Mouse (Mus musculus) thymus, postnatal 14 days (tissue): ENCODE data around the gene Faap20.
A peak's percentile ranks its signal among the peaks of the same experiment; 100 is the strongest.
"Not testable (repeated sequence)": the region's sequence is repeated elsewhere in the genome, so short reads cannot be mapped to it uniquely, and the experiment has no call there.

ENCODE experiments used
- DNase-seq: peaks from one replicate; pipeline ENCODE4 v3.0.0; 2021

Gene Faap20

GRCm38 (mm10) chr4:155221599-155222551 lies 27.7 kb upstream of the Faap20 start:
- DNase-seq = peak; percentile 65

- DNase-seq = no peak
These were observed 27.1 kb upstream of the Faap20 start, which contains the start of gene Ski for GRCm38 (mm10) chr4:155222552-155222840. Gene Ski (minus strand): TSS chr4:155222592.

GRCm38 (mm10) chr4:155222841-155223593 lies 26.6 kb upstream of the Faap20 start:
- DNase-seq = peak; percentile 99

GRCm38 (mm10) chr4:155223594-155224528 lies 25.7 kb upstream of the Faap20 start:
- no peak for DNase-seq

DNA sequence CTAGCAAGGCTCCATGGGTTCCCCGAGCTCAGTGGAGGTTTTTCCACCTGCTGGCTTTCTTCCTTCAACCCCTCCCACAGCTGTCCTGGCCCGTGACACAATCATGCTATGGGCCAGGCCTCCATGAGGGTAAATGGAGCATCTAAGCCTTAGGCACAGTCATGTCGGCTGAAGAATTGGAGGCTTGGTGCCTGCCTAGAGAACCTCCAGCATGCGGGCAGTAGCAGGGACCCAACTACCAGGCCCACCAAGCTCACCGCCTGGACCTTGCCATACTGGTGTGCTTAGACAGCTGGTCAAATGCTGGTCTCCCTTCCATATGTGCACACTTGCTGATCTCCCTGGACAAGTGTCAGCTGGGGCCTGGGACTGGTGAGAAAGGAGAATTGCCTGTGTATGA lies 23.7 kb upstream of the Faap20 start:
- no peak for DNase-seq

GRCm38 (mm10) chr4:155227986-155228385 lies 21.6 kb upstream of the Faap20 start:
- DNase-seq = no peak

- no peak for DNase-seq
These were observed 21.1 kb upstream of the Faap20 start for GRCm38 (mm10) chr4:155228461-155228860.

DNA sequence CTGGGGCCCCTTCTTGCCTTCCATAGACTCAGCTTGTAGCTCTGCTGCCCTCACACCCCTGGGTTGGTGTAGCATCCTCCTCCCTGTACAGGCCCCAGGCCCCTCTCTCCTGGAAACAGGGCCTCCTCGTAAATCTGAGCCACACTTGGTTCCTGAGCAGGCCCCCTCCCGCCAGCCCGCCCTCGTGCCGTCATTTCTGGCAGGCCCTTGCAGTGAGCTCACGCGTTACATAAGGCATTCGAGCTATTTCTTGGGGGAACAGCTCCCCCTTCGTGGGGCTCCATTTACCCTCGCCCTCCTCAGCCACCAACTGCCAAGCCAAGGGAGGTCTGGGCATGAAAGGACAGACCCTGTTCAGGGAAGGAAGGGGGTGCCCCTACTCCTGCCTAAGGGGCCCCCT lies 15.7 kb upstream of the Faap20 start:
- DNase-seq = peak; percentile 32

GRCm38 (mm10) chr4:155234371-155235310 lies 15.0 kb upstream of the Faap20 start:
- DNase-seq = peak; percentile 18

- DNase-seq = peak; percentile 67
These were observed 14.1 kb upstream of the Faap20 start for GRCm38 (mm10) chr4:155235311-155236119.

GRCm38 (mm10) chr4:155236737-155237385 lies 12.7 kb upstream of the Faap20 start:
- DNase-seq = no peak

GRCm38 (mm10) chr4:155238276-155238675 lies 11.3 kb upstream of the Faap20 start:
- DNase-seq = no peak

DNA sequence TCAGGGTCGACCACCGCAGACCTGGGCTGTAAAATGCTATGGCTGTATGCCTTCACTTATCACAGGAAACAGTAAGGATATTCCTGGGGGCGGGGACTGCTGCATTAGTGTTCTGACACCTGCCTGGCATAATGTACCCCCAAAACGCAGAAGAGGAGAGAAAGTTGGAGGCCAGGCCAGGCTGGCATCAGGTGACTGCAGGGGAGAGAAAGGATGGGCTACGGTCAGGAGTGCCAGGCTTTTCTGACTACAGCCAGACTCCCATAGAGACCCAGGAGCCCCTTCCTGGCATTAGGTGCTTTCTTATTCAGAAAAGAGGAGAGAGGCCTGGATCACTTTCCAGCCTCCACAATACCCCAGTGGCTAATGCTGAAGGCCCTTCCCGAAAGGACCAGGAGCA lies 10.1 kb upstream of the Faap20 start:
- DNase-seq = no peak

GRCm38 (mm10) chr4:155241789-155242188 lies 7.8 kb upstream of the Faap20 start:
- DNase-seq = no peak

DNA sequence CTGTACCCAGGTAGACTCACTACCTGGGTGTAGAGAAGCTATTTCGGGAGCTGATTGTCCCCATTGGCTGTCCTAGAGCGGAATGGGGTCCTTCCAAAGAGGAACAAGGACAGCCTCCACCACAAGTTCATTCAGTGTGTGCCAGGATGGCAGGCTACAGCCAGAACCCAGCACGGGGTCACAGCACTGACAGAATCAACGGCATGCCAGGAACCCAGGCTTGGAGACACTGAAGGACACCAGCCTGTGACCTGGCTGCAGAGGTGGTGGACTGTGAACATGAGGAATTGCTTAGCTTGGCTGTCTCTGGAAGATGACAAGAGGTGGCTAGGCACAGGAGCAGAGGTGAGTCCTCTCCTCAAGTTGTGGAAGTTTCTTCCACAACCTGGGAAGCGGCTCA lies 7.3 kb upstream of the Faap20 start:
- no peak for DNase-seq

DNA sequence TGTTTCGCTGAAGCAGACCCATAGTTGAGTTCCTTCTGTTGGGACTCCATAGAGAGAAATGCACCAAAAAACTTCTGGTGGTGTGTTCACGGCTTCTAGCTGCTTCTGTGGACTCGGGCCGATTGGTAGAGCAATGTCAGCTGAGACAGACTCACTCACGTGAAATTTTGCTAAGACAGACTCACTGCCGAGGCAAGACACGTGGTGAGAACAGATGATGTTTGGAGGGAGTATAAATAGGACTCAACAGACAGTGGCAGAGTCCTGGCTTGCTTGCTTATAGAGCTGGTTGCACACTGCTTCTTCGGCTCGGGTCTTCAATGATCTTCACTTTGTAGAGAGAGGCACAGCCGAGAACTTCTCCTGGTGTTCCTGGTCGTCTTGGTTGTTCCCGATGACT lies 6.4 kb upstream of the Faap20 start:
- no peak for DNase-seq

DNA sequence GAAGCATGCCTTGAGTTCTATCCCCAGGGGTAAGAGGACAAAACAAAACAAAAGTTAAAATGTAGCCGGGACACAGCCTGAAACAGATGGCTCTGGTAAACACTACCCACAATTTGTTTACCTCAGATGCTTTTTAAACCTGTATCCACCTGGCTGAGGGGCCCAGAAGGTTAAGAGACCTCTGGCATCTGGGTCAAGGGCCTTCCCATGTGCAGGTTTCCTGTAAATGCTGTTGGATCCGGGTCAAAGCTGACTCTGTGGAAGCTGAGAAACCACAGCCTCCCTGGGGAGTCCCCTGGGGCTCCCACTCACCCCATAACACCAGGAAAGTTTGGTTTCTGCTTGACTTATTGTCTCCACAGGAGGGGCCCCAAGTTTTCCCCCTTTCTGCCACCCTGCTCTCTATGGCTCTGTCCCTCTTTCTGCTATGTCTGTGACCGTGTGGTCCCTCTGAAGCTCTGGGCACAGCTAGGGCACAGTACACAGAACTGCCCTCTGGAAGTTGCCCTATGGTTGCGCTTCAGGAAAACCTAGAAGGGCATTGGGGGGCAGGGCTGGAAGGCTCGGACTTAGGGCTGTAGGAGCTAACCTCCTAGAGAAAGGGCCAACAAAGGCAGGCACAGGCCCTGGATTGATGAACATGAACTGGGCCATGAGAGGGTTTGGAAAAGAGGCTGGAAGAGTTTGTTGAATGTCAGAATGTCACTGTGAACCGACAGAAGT lies 3.7 kb upstream of the Faap20 start:
- DNase-seq = no peak

GRCm38 (mm10) chr4:155246691-155247105 lies 2.9 kb upstream of the Faap20 start:
- no peak for DNase-seq

DNA sequence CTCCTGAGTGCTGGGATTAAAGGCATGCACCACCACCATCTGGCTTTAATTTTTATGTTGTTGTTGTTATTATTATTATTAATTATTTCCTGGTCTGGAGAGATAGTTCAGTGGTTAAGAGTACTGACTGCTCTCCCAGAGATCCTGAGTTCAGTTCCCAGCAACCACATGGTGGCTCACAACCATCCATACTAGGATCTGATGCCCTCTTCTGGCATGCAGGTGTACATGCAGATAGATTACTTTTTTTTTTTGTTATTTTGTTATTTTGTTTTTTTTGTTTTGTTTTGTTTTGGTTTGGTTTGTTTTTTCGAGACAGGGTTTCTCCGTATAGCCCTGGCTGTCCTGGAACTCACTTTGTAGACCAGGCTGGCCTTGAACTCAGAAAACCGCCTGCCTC lies 1.5 kb upstream of the Faap20 start:
- DNase-seq = not testable (repeated sequence)

DNA sequence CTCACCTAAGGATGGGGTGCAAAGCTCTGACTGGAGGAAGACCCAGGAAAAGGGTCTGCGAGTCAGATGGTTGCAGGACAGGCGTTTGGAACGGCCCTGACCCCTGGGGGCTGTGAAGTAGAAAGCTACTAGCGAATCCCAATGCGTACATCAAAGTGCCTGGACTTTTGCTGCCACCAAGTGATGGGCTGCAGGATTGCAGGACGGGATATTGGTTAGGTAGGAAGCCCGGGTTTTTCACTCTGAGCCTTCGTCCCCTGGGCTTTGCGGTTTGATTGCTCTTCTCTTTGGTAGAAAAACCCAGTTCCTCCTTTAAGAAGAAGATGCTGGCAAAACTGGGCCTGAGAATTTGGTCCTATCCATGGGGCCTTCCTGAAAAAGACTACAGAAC lies 350 bp upstream of the Faap20 start:
- peak; percentile 94 for DNase-seq
